Comparison of ENCODE assay signal across 24 mouse cellular contexts in the genomic region with DNA sequence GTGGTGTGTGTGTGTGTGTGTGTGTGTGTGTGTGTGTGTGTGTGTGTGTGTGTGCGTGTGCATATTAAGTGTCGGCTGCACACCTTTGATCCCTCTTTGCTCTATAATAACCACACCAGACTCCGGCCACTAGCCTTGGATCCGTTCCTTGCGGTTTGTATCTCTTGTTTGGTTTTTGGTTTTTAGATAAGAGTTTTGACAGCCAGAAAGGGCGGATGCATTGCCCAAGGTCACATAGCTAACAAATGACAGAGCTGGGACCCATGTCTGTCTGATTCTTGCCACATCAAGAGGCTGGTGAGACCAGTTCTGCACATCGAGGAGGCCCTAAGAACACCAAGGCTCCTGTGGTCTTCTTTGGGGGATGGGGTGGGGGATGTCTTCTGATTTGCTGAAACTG. TPM values are rescaled to one million over a fixed set of nuclear protein-coding genes. Genes with fewer than 3 reads are reported as not detected.
DNase-seq lines count a peak whose midpoint lies in the region; ATAC-seq and TF ChIP-seq lines count a peak whose summit lies in the region.
"Had no signal": no experiment of that assay in that cellular context is flagged by ENCODE, and none has a peak within 500 bp of the region (broad histone marks: within the 10 kb centered on the region; RNA-seq: fewer than 3 reads in every experiment).

No protein-coding gene starts in this region.

- TF ChIP-seq CTCF in testis, adult 2 months (IDR thresholded peaks at IDR 0.05; ENCODE audit: control insufficient read depth, insufficient read depth, insufficient replicate concordance, low read depth, low read length) = no peak

- H3K4me3 ChIP-seq in testis, adult 2 months (ENCODE audit: control insufficient read depth, low read depth, low read length) = no peak overlapping the region
- H3K4me3 ChIP-seq: embryonic facial prominence, embryonic 10.5 days; forebrain, embryonic 13.5 days; heart, embryonic 15.5 days; hindbrain, embryonic 10.5 days; limb, embryonic 12.5 days; liver, embryonic 15.5 days; midbrain, embryonic 12.5 days; neural tube, embryonic 15.5 days had no signal

- ATAC-seq in inflammation-experienced regulatory T-cells, adult 6 months = no peak
- ATAC-seq: activated CD4-positive, CD25-positive, alpha-beta regulatory T cell, adult 4 months; forebrain, embryonic 13.5 days; Patski had no signal

- no peak for TF ChIP-seq POLR2A in testis, adult 2 months (IDR thresholded peaks at IDR 0.05; ENCODE audit: control insufficient read depth, low read depth, low read length)

- H3K4me1 ChIP-seq in testis, adult 2 months (ENCODE audit: control insufficient read depth, insufficient read depth, low read length) = peaks cover 20% of the 10 kb centered on the region
- H3K4me1 ChIP-seq: forebrain, embryonic 13.5 days; limb, embryonic 12.5 days; midbrain, embryonic 12.5 days had no signal

- no peaks in the 10 kb centered on the region for H3K27me3 ChIP-seq in testis, adult 2 months (ENCODE audit: control insufficient read depth, insufficient read depth, low read length)
- H3K27me3 ChIP-seq: forebrain, embryonic 13.5 days; heart, embryonic 15.5 days; limb, embryonic 12.5 days; liver, embryonic 15.5 days; midbrain, embryonic 12.5 days; neural tube, embryonic 15.5 days; Patski had no signal

- H3K27ac ChIP-seq in testis, adult 2 months (ENCODE audit: control insufficient read depth, insufficient read depth, low read depth, low read length) = peak overlapping the region; percentile 30; the same call in 1 of the 2 replicates
- H3K27ac ChIP-seq: embryonic facial prominence, embryonic 10.5 days; forebrain, embryonic 13.5 days; heart, embryonic 15.5 days; hindbrain, embryonic 10.5 days; limb, embryonic 12.5 days; liver, embryonic 15.5 days; midbrain, embryonic 12.5 days; neural tube, embryonic 15.5 days had no signal

- DNase-seq in adrenal gland, adult (ENCODE audit: inconsistent age in 2 of 2, low spot score in 1 of 2) = peak; percentile 69 to 87
- no peak for DNase-seq in adrenal gland, adult 8-10 months
- DNase-seq in testis, postnatal 10 days (ENCODE audit: low spot score) = no peak
- DNase-seq in adrenal gland, postnatal 36 days = peak; percentile 43
- DNase-seq in right cerebral cortex, postnatal 25 days = no peak
- no peak for DNase-seq in lung, postnatal 4 days
- DNase-seq: cerebellum, adult 11 months; cerebellum, postnatal 14 days; gastrocnemius, postnatal 36 days; kidney, adult 2 months; kidney, postnatal 25 days; lung, postnatal 10 days had no signal

- no peaks in the 10 kb centered on the region; the same call in 1 of the 2 replicates for H3K36me3 ChIP-seq in testis, adult 2 months (ENCODE audit: control insufficient read depth, insufficient read depth, low read length)
- H3K36me3 ChIP-seq: embryonic facial prominence, embryonic 10.5 days; heart, embryonic 15.5 days; hindbrain, embryonic 10.5 days; limb, embryonic 12.5 days; liver, embryonic 15.5 days; midbrain, embryonic 12.5 days; neural tube, embryonic 15.5 days had no signal

RNA-seq across cellular contexts. Expression of gene Cyb5b, which starts 58.7 kb away (rescaled TPM):
- total RNA-seq in adrenal gland, adult 8-10 months (2022) = 100 to 1,000 TPM; 398 to 743 (median 524) TPM
- 31.2 and 31.4 TPM in 2 replicates for polyA plus RNA-seq in testis, adult 2 months (2012; rRNA removed)
- 100 to 1,000 TPM; 419 to 590 TPM for total RNA-seq in adrenal gland, postnatal 36 days (2021)
- 10 to 100 TPM; 24.8 to 38.8 (median 36.8) TPM for polyA plus RNA-seq in inflammation-experienced regulatory T-cells, adult 6 months (2017; shearing (Covaris generic))

Comparison
In these comparisons a context has a peak if more than half of its experiments do, and no peak if none do; other contexts are left out.
1. DNase-seq: peak in adrenal gland, adult (2 of 2) and adrenal gland, postnatal 36 days (2 of 2); none in adrenal gland, adult 8-10 months (single experiment), testis, postnatal 10 days (single experiment), right cerebral cortex, postnatal 25 days (single experiment) and lung, postnatal 4 days (0 of 2).